Mouse (Mus musculus) intestine, embryonic 14.5 days (tissue): ENCODE results near the gene Fbxl14. TPM values are rescaled to one million over a fixed set of nuclear protein-coding genes. Genes with fewer than 3 reads are reported as not detected.

Experiments used
- ATAC-seq: fragments of 200-750 bp; cut with Nextera tagmentation; replicated peaks from 2 replicates; pipeline ENCODE4 v1.8.0; 2017; ENCODE audit warnings: low read depth, moderate number of reproducible peaks, moderate TSS enrichment, moderate library complexity; ENCODE audit not compliant: low FRiP score, low TSS enrichment
- DNase-seq: peaks from one replicate; pipeline ENCODE4 v3.0.0-alpha.2; 2018; ENCODE audit warnings: low spot score
- H3K27ac ChIP-seq: fragments of 300-500 bp; sonication (generic); 2 replicates; pipeline ENCODE4 v1.5.1; 2014; ENCODE audit warnings: low read depth, mild to moderate bottlenecking, control low read depth
- H3K27me3 ChIP-seq: fragments of 300-500 bp; sonication (generic); replicated peaks from 2 replicates; pipeline ENCODE4 v1.6.1; 2014; ENCODE audit warnings: low read length, control low read depth; ENCODE audit not compliant: control insufficient read depth, insufficient read depth
- H3K36me3 ChIP-seq: fragments of 300-500 bp; sonication (generic); 2 replicates; pipeline ENCODE4 v1.6.1; 2014; ENCODE audit warnings: low read length, control low read depth; ENCODE audit not compliant: control insufficient read depth, insufficient read depth
- H3K4me1 ChIP-seq: fragments of 300-500 bp; sonication (generic); replicated peaks from 2 replicates; pipeline ENCODE4 v1.6.1; 2014; ENCODE audit warnings: low read length, control low read depth, mixed read lengths; ENCODE audit not compliant: control insufficient read depth, insufficient read depth
- H3K4me2 ChIP-seq: fragments of 300-500 bp; sonication (generic); 2 replicates; pipeline ENCODE4 v1.6.1; 2014; ENCODE audit warnings: low read length
- H3K4me3 ChIP-seq: fragments of 300-500 bp; sonication (generic); 2 replicates; pipeline ENCODE4 v1.5.1; 2014; ENCODE audit warnings: low read depth, low read length, control low read depth, mixed read lengths
- H3K9ac ChIP-seq: fragments of 300-500 bp; sonication (generic); 2 replicates; pipeline ENCODE4 v1.6.1; 2014; ENCODE audit warnings: mild to moderate bottlenecking, low read length
- H3K9me3 ChIP-seq: fragments of 300-500 bp; sonication (generic); 2 replicates; pipeline ENCODE4 v1.6.1; 2016; ENCODE audit warnings: low read length, control low read depth; ENCODE audit not compliant: control insufficient read depth
- WGBS: fragments of 180-500 bp; shearing (Covaris S2); extraction: QIAGEN DNeasy Blood & Tissue Kit; methylation state at CpG from one replicate; pipeline ENCODE4 v1.1.7; 2014; 5-methylcytosine and 5-hydroxymethylcytosine counted together
- polyA plus RNA-seq: library from polyadenylated mRNA; unstranded; fragments of >200 nt; fragmentation: Nextera tagmentation; extraction: Ambion mirVana; gene quantifications from 2 replicates; pipeline ENCODE4 v1.2.1, GENCODE M21; 2014

The Fbxl14 gene
- polyA plus RNA-seq, 1 experiment from 2014 or later = 6.4 TPM

- Histone ChIP-seq H3K4me2 (no peak overlapping the region), H3K4me1 (no peaks in the 10 kb centered on the region), H3K27me3 (no peaks in the 10 kb centered on the region), H3K9ac (no peak overlapping the region), H3K9me3 (no peaks in the 10 kb centered on the region), H3K27ac (no peak overlapping the region), H3K36me3 (no peaks in the 10 kb centered on the region), H3K4me3 (no peak overlapping the region)
- no peak for DNase-seq
- ATAC-seq = peak; percentile 40; the same call in 1 of the 2 replicates
- 9% methylated on average over 5 of the region's 5 CpGs for WGBS
Measured at GRCm38 (mm10) chr6:119499271-119499670, 19.8 kb downstream of the Fbxl14 start.

GRCm38 (mm10) chr6:119500086-119500485 lies 20.6 kb downstream of the Fbxl14 start:
- Histone ChIP-seq H3K4me1 (no peaks in the 10 kb centered on the region), H3K27me3 (no peaks in the 10 kb centered on the region), H3K9me3 (no peaks in the 10 kb centered on the region), H3K27ac (no peak overlapping the region), H3K4me3 (no peak overlapping the region), H3K9ac (no peak overlapping the region), H3K36me3 (no peaks in the 10 kb centered on the region), H3K4me2 (no peak overlapping the region)
- ATAC-seq = no peak
- 54% methylated on average over 5 of the region's 5 CpGs for WGBS
- DNase-seq = no peak

- Histone ChIP-seq H3K4me3 (no peak overlapping the region), H3K27ac (no peak overlapping the region), H3K9ac (no peak overlapping the region), H3K4me1 (no peaks in the 10 kb centered on the region), H3K4me2 (no peak overlapping the region), H3K36me3 (no peaks in the 10 kb centered on the region), H3K27me3 (no peaks in the 10 kb centered on the region), H3K9me3 (no peaks in the 10 kb centered on the region)
- ATAC-seq (no peak), DNase-seq (no peak)
- WGBS = 63% methylated on average over 9 of the region's 9 CpGs
Measured at GRCm38 (mm10) chr6:119502031-119502430, 22.6 kb downstream of the Fbxl14 start.

GRCm38 (mm10) chr6:119504756-119505155 lies 25.3 kb downstream of the Fbxl14 start:
- 74% methylated on average over 8 of the region's 8 CpGs for WGBS
- no peak overlapping the region for H3K9ac ChIP-seq
- no peak for DNase-seq
- no peaks in the 10 kb centered on the region for H3K36me3 ChIP-seq
- H3K9me3 ChIP-seq = no peaks in the 10 kb centered on the region
- ATAC-seq = no peak
- H3K4me3 ChIP-seq = no peak overlapping the region
- no peak overlapping the region for H3K4me2 ChIP-seq
- H3K4me1 ChIP-seq = no peaks in the 10 kb centered on the region
- no peak overlapping the region for H3K27ac ChIP-seq
- H3K27me3 ChIP-seq = no peaks in the 10 kb centered on the region

GRCm38 (mm10) chr6:119505525-119506225 lies 26.2 kb downstream of the Fbxl14 start:
- H3K9me3 ChIP-seq = no peaks in the 10 kb centered on the region
- WGBS = 72% methylated on average over 9 of the region's 9 CpGs

GRCm38 (mm10) chr6:119508221-119508620 lies 28.8 kb downstream of the Fbxl14 start:
- Histone ChIP-seq H3K9me3 (no peaks in the 10 kb centered on the region), H3K9ac (no peak overlapping the region), H3K36me3 (no peaks in the 10 kb centered on the region), H3K27ac (no peak overlapping the region), H3K4me1 (no peaks in the 10 kb centered on the region), H3K4me3 (no peak overlapping the region), H3K4me2 (no peak overlapping the region), H3K27me3 (no peaks in the 10 kb centered on the region)
- no peak for ATAC-seq
- DNase-seq = no peak
- 94% methylated on average over 6 of the region's 6 CpGs for WGBS

More at GRCm38 (mm10) chr6:119505525-119506225, 26.2 kb downstream of the Fbxl14 start:
- Histone ChIP-seq H3K27me3 (no peaks in the 10 kb centered on the region), H3K27ac (no peak overlapping the region), H3K4me3 (no peak overlapping the region), H3K9ac (no peak overlapping the region), H3K36me3 (no peaks in the 10 kb centered on the region), H3K4me1 (no peaks in the 10 kb centered on the region), H3K4me2 (no peak overlapping the region)
- DNase-seq = no peak
- no peak for ATAC-seq

GRCm38 (mm10) chr6:119508634-119509375 lies 29.3 kb downstream of the Fbxl14 start:
- Histone ChIP-seq H3K9me3 (no peaks in the 10 kb centered on the region), H3K4me3 (no peak overlapping the region), H3K36me3 (no peaks in the 10 kb centered on the region), H3K27ac (no peak overlapping the region), H3K4me2 (no peak overlapping the region), H3K9ac (no peak overlapping the region), H3K4me1 (no peaks in the 10 kb centered on the region), H3K27me3 (no peaks in the 10 kb centered on the region)
- ATAC-seq (no peak), DNase-seq (no peak)
- 78% methylated on average over 10 of the region's 10 CpGs for WGBS

GRCm38 (mm10) chr6:119509437-119510037 lies 30.1 kb downstream of the Fbxl14 start:
- no peak overlapping the region for H3K4me3 ChIP-seq
- ATAC-seq (no peak), DNase-seq (no peak)
- no peak overlapping the region for H3K27ac ChIP-seq
- 88% methylated on average over 13 of the region's 13 CpGs for WGBS
- H3K4me2 ChIP-seq = no peak overlapping the region
- H3K9me3 ChIP-seq = no peaks in the 10 kb centered on the region
- no peak overlapping the region for H3K9ac ChIP-seq
- no peaks in the 10 kb centered on the region for H3K36me3 ChIP-seq
- H3K27me3 ChIP-seq = no peaks in the 10 kb centered on the region
- H3K4me1 ChIP-seq = no peaks in the 10 kb centered on the region
